Comparison of ENCODE assay signal across 21 mouse cellular contexts in the genomic region with DNA sequence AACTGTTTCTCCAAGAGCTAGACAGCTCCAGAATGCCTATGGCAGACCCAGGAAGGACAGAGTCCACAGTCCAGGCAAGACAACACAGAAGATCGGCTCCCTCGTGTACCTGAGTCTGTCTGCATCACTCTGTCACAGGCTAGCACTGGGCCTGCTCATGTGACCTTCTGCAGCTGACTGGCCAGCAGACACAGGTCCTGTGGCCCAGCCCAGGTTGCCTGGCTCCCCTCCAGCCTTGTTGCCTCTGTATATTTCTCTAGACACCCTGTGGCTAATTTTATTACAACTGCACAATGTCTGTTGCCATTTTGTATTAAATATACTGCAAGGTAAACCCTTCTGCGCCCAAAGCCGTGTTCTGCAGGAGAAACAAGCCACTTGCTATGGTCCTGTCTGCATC. TPM values are rescaled to one million over a fixed set of nuclear protein-coding genes. Genes with fewer than 3 reads are reported as not detected.
A peak's percentile ranks its signal among the peaks of the same experiment; 100 is the strongest.
DNase-seq lines count a peak whose midpoint lies in the region; ATAC-seq lines count a peak whose summit lies in the region.
"Had no signal": no experiment of that assay in that cellular context is flagged by ENCODE, and none has a peak within 500 bp of the region (broad histone marks: within the 10 kb centered on the region; RNA-seq: fewer than 3 reads in every experiment).

No protein-coding gene starts in this region.

- H3K27me3 ChIP-seq in kidney, embryonic 16.5 days (ENCODE audit: insufficient read depth, low read length), result peaks cover 11% of the 10 kb centered on the region

- peak; percentile 59 for DNase-seq in adrenal gland, postnatal 10 days
- no peak for DNase-seq in adrenal gland, adult 18-20 months (ENCODE audit: low spot score in 2 of 2)
- DNase-seq in kidney, adult 11 months, result peak; percentile 76
- peak; percentile 48 for DNase-seq in adipocyte (ENCODE audit: low spot score)
- peak; percentile 71 to 81 for DNase-seq in kidney, postnatal 25 days
- no peak for DNase-seq in layer of hippocampus, adult 9-11 months
- DNase-seq: cerebellum, adult 2 months; cerebellum, postnatal 36 days; lung, adult 2 months; retina, postnatal 1 day had no signal

- H3K36me3 ChIP-seq in kidney, embryonic 16.5 days (ENCODE audit: insufficient read depth, low read length), result peaks cover 17% of the 10 kb centered on the region
- H3K36me3 ChIP-seq: midbrain, embryonic 15.5 days had no signal

- H3K4me3 ChIP-seq in kidney, embryonic 16.5 days (ENCODE audit: low read length), result no peak overlapping the region
- H3K4me3 ChIP-seq: forebrain, embryonic 10.5 days; heart, embryonic 15.5 days; hindbrain, embryonic 12.5 days; limb, embryonic 12.5 days; liver, embryonic 12.5 days; megakaryocyte, embryonic 14.5 days; midbrain, embryonic 15.5 days; stomach, embryonic 15.5 days had no signal

- ATAC-seq in kidney, embryonic 16.5 days (ENCODE audit: low FRiP score, low TSS enrichment), result no peak
- ATAC-seq: activated CD4-positive, CD25-positive, alpha-beta regulatory T cell, adult 4 months; CD4-positive, CD25-positive, alpha-beta regulatory T cell, adult 4 months; liver, embryonic 12.5 days; midbrain, embryonic 15.5 days had no signal

- no peaks in the 10 kb centered on the region for H3K9me3 ChIP-seq in kidney, embryonic 16.5 days (ENCODE audit: low read length)
- H3K9me3 ChIP-seq: forebrain, embryonic 10.5 days; heart, embryonic 15.5 days; hindbrain, embryonic 12.5 days; limb, embryonic 12.5 days; liver, embryonic 12.5 days; megakaryocyte, embryonic 14.5 days; midbrain, embryonic 15.5 days; stomach, embryonic 15.5 days had no signal

- H3K4me1 ChIP-seq in kidney, embryonic 16.5 days (ENCODE audit: insufficient read depth, low read length), result peaks cover 7% of the 10 kb centered on the region; the same call in 1 of the 2 replicates
- H3K4me1 ChIP-seq: midbrain, embryonic 15.5 days had no signal

- no peak overlapping the region for H3K4me2 ChIP-seq in kidney, embryonic 16.5 days (replicated peaks; ENCODE audit: low read depth, low read length)
- H3K4me2 ChIP-seq: heart, embryonic 15.5 days; hindbrain, embryonic 12.5 days; limb, embryonic 12.5 days; liver, embryonic 12.5 days; midbrain, embryonic 15.5 days; stomach, embryonic 15.5 days had no signal

- H3K9ac ChIP-seq in kidney, embryonic 16.5 days (replicated peaks; ENCODE audit: low read length), result no peak overlapping the region
- H3K9ac ChIP-seq: heart, embryonic 15.5 days; hindbrain, embryonic 12.5 days; limb, embryonic 12.5 days; liver, embryonic 12.5 days; midbrain, embryonic 15.5 days; stomach, embryonic 15.5 days had no signal

- H3K27ac ChIP-seq in kidney, embryonic 16.5 days (ENCODE audit: low read length), result no peak overlapping the region
- H3K27ac ChIP-seq: forebrain, embryonic 10.5 days; heart, embryonic 15.5 days; hindbrain, embryonic 12.5 days; limb, embryonic 12.5 days; liver, embryonic 12.5 days; midbrain, embryonic 15.5 days; stomach, embryonic 15.5 days had no signal

- 82% methylated on average over 4 of the region's 4 CpGs for WGBS in kidney, embryonic 16.5 days

RNA-seq across cellular contexts. Expression of a gene that starts 19.2 kb away (rescaled TPM):
- total RNA-seq in adrenal gland, postnatal 10 days (2021), result 10 to 100 TPM; 30.1 to 37.9 TPM
- 10 to 100 TPM; 37.4 to 39.4 TPM for total RNA-seq in adrenal gland, adult 18-20 months (2021)
- polyA plus RNA-seq in kidney, embryonic 16.5 days (2015; fragmentation: Nextera tagmentation; extraction: Ambion mirVana), result 3.1 and 3.5 TPM in 2 replicates

RNA-seq across cellular contexts. Expression of a gene that starts 19.3 kb away (rescaled TPM):
- total RNA-seq in adrenal gland, postnatal 10 days (2021), result 100 to 1,000 TPM; 157 to 177 TPM
- 100 to 1,000 TPM; 205 to 414 TPM for total RNA-seq in adrenal gland, adult 18-20 months (2021)
- 91.0 and 91.1 TPM in 2 replicates for polyA plus RNA-seq in kidney, embryonic 16.5 days (2015; fragmentation: Nextera tagmentation; extraction: Ambion mirVana)

RNA-seq across cellular contexts. Expression of a gene that starts 45.3 kb away (rescaled TPM):
- total RNA-seq in adrenal gland, postnatal 10 days (2021), result 10 to 100 TPM; 11.2 to 15.0 TPM
- 1 to 10 TPM; 7.3 to 9.0 TPM for total RNA-seq in adrenal gland, adult 18-20 months (2021)
- 26.8 and 28.6 TPM in 2 replicates for polyA plus RNA-seq in kidney, embryonic 16.5 days (2015; fragmentation: Nextera tagmentation; extraction: Ambion mirVana)

Comparison
In these comparisons a context has a peak if more than half of its experiments do, and no peak if none do; other contexts are left out.
1. DNase-seq: peak in adrenal gland, postnatal 10 days (single experiment), kidney, adult 11 months (single experiment), adipocyte (single experiment) and kidney, postnatal 25 days (2 of 2); none in adrenal gland, adult 18-20 months (0 of 2) and layer of hippocampus, adult 9-11 months (single experiment).